In genomic region chr3:96160803-96161516, GRCm38 (mm10) we compare ENCODE assay signal across 8 mouse cellular contexts. TPM values are rescaled to one million over a fixed set of nuclear protein-coding genes. Genes with fewer than 3 reads are reported as not detected.
DNase-seq lines count a peak whose midpoint lies in the region; ATAC-seq and TF ChIP-seq lines count a peak whose summit lies in the region.

No protein-coding gene starts in this region.

- DNase-seq in CH12.LX (ENCODE audit: extremely low read depth) (no peak), R1 (ENCODE audit: low read depth, low spot score) (peak; percentile 88)
- peak; percentile 82 for DNase-seq in embryonic facial prominence, embryonic 11.5 days (ENCODE audit: low spot score)
- peak; percentile 59 for DNase-seq in heart, postnatal 0 days (ENCODE audit: low spot score)
- peak; percentile 90 to 94 for DNase-seq in kidney, postnatal 25 days
- DNase-seq in lung, postnatal 14 days: peak; percentile 61
- DNase-seq in stomach, postnatal 0 days (ENCODE audit: low spot score): peak; percentile 90
- no peak for DNase-seq in thymus, postnatal 25 days

- peaks cover 10 to 28% of the 10 kb centered on the region in 2 experiments for H3K4me1 ChIP-seq in CH12.LX (ENCODE audit: control insufficient read depth in 1 of 2, insufficient read depth in 2 of 2)
- peaks cover 6% of the 10 kb centered on the region; the same call in 1 of the 2 replicates for H3K4me1 ChIP-seq in embryonic facial prominence, embryonic 11.5 days (ENCODE audit: control insufficient read depth, insufficient read depth, low read length)
- H3K4me1 ChIP-seq in heart, postnatal 0 days (ENCODE audit: control insufficient read depth, insufficient read depth): peaks cover 20% of the 10 kb centered on the region; the same call in 1 of the 2 replicates
- peaks cover 5% of the 10 kb centered on the region for H3K4me1 ChIP-seq in stomach, postnatal 0 days (replicated peaks; ENCODE audit: control insufficient read depth, insufficient read depth)

- H3K9me3 ChIP-seq in CH12.LX (replicated peaks; ENCODE audit: low read length): no peaks in the 10 kb centered on the region
- no peaks in the 10 kb centered on the region for H3K9me3 ChIP-seq in embryonic facial prominence, embryonic 11.5 days (replicated peaks; ENCODE audit: control insufficient read depth, low read length)
- no peaks in the 10 kb centered on the region for H3K9me3 ChIP-seq in heart, postnatal 0 days (replicated peaks; ENCODE audit: control insufficient read depth, low read length)
- H3K9me3 ChIP-seq in stomach, postnatal 0 days (ENCODE audit: control insufficient read depth, low read length): no peaks in the 10 kb centered on the region

- no peak for TF ChIP-seq RAD21 in CH12.LX (IDR thresholded peaks at IDR 0.05; ENCODE audit: low read depth, low read length)

- TF ChIP-seq CTCF in CH12.LX (conservative IDR thresholded peaks at IDR 0.05 in 1 of 2, IDR thresholded peaks at IDR 0.05 in 1 of 2; ENCODE audit: low read depth in 2 of 2, low read length in 2 of 2): no peak
- no peak for TF ChIP-seq CTCF in heart, postnatal 0 days (IDR thresholded peaks at IDR 0.05; ENCODE audit: low read depth)
- TF ChIP-seq CTCF in stomach, postnatal 0 days (IDR thresholded peaks at IDR 0.05; ENCODE audit: low read depth): no peak

- in situ Hi-C loops in CH12.LX (cut with MboI; ENCODE audit: low pct_ligation_motif_present, low pct_unique_long_range_greater_than_20kb, low sequenced_read_pairs): no loop called here

- H3K4me2 ChIP-seq in CH12.LX (ENCODE audit: insufficient read depth, low read depth, poor library complexity, severe bottlenecking): peak overlapping the region; percentile 42
- H3K4me2 ChIP-seq in embryonic facial prominence, embryonic 11.5 days (ENCODE audit: low read depth, low read length): peak overlapping the region; percentile 82
- H3K4me2 ChIP-seq in heart, postnatal 0 days (ENCODE audit: low read depth, low read length): peak overlapping the region; percentile 76
- peak overlapping the region; percentile 64 for H3K4me2 ChIP-seq in stomach, postnatal 0 days (replicated peaks; ENCODE audit: low read depth)

- peak overlapping the region in 1 of 3 experiments; percentile 17 for H3K4me3 ChIP-seq in CH12.LX (replicated peaks in 1 of 3; ENCODE audit: low read depth in 2 of 3, low read length in 2 of 3, poor library complexity in 1 of 3)
- H3K4me3 ChIP-seq in embryonic facial prominence, embryonic 11.5 days (ENCODE audit: low read depth, low read length): peak overlapping the region; percentile 52
- H3K4me3 ChIP-seq in heart, postnatal 0 days (ENCODE audit: low read depth, low read length): peak overlapping the region; percentile 56
- H3K4me3 ChIP-seq in stomach, postnatal 0 days (ENCODE audit: low read depth, low read length): peak overlapping the region; percentile 54

- no peak overlapping the region for H3K27ac ChIP-seq in CH12.LX (ENCODE audit: insufficient read depth, low read depth)
- H3K27ac ChIP-seq in embryonic facial prominence, embryonic 11.5 days (replicated peaks; ENCODE audit: low read depth, low read length): peak overlapping the region; percentile 63
- peak overlapping the region; percentile 66 for H3K27ac ChIP-seq in heart, postnatal 0 days (ENCODE audit: low read depth)
- H3K27ac ChIP-seq in stomach, postnatal 0 days (replicated peaks): peak overlapping the region; percentile 96

- no peak for TF ChIP-seq EP300 in CH12.LX (IDR thresholded peaks at IDR 0.05; ENCODE audit: low read length)
- no peak for TF ChIP-seq EP300 in heart, postnatal 0 days (IDR thresholded peaks at IDR 0.05; ENCODE audit: low read depth)
- TF ChIP-seq EP300 in stomach, postnatal 0 days (optimal IDR thresholded peaks at IDR 0.05): no peak

- 2% methylated on average over 12 of the region's 12 CpGs for WGBS in embryonic facial prominence, embryonic 11.5 days
- under 1% methylated on average over 12 of the region's 12 CpGs for WGBS in heart, postnatal 0 days
- WGBS in stomach, postnatal 0 days: under 1% methylated on average over 12 of the region's 12 CpGs

- ATAC-seq in embryonic facial prominence, embryonic 11.5 days (replicated peaks; ENCODE audit: insufficient number of reproducible peaks, low FRiP score, low TSS enrichment, low read depth): peak; percentile 83
- ATAC-seq in heart, postnatal 0 days (ENCODE audit: insufficient read depth, low read depth): peak; percentile 59
- ATAC-seq in stomach, postnatal 0 days (ENCODE audit: low FRiP score, low TSS enrichment): peak; percentile 81

- TF ChIP-seq POLR2A in CH12.LX (IDR thresholded peaks at IDR 0.05; ENCODE audit: low read depth, low read length): 0 out of 2 replicates have a peak, but pooled peaks have one; percentile 38

- dilution Hi-C loops in CH12.LX (cut with MboI; ENCODE audit: extremely low pct_ligation_motif_present, extremely low pct_unique_long_range_greater_than_20kb, low sequenced_read_pairs): no loop called here

- H3K9ac ChIP-seq in CH12.LX (ENCODE audit: insufficient read depth, low read depth): peak overlapping the region; percentile 34
- H3K9ac ChIP-seq in embryonic facial prominence, embryonic 11.5 days (replicated peaks; ENCODE audit: low read length): peak overlapping the region; percentile 59
- peak overlapping the region; percentile 69 for H3K9ac ChIP-seq in heart, postnatal 0 days (replicated peaks; ENCODE audit: low read depth, low read length)
- H3K9ac ChIP-seq in stomach, postnatal 0 days (ENCODE audit: low read length): peak overlapping the region; percentile 66

- H3K36me3 ChIP-seq in CH12.LX (replicated peaks in 1 of 2; ENCODE audit: control insufficient read depth in 1 of 2, insufficient read depth in 1 of 2, low read length in 1 of 2): peaks cover under 1 to 10% of the 10 kb centered on the region in 2 experiments
- H3K36me3 ChIP-seq in embryonic facial prominence, embryonic 11.5 days (replicated peaks; ENCODE audit: control insufficient read depth, insufficient read depth, low read depth, low read length): 0 out of 2 replicates have a peak, but pooled peaks cover under 1% of the 10 kb centered on the region
- peaks cover 8% of the 10 kb centered on the region for H3K36me3 ChIP-seq in heart, postnatal 0 days (replicated peaks; ENCODE audit: control insufficient read depth, insufficient read depth, low read length)
- H3K36me3 ChIP-seq in stomach, postnatal 0 days (ENCODE audit: control insufficient read depth, insufficient read depth, low read length): peaks cover under 1% of the 10 kb centered on the region; the same call in 1 of the 2 replicates

- H3K79me2 ChIP-seq in CH12.LX (replicated peaks; ENCODE audit: control insufficient read depth, extremely low read depth, insufficient read depth, poor library complexity, severe bottlenecking): no peaks in the 10 kb centered on the region

- H3K27me3 ChIP-seq in CH12.LX (replicated peaks): no peaks in the 10 kb centered on the region
- no peaks in the 10 kb centered on the region for H3K27me3 ChIP-seq in embryonic facial prominence, embryonic 11.5 days (ENCODE audit: control insufficient read depth, insufficient read depth, low read length)
- no peaks in the 10 kb centered on the region for H3K27me3 ChIP-seq in heart, postnatal 0 days (ENCODE audit: control insufficient read depth, insufficient read depth, low read length)
- H3K27me3 ChIP-seq in stomach, postnatal 0 days (ENCODE audit: control insufficient read depth, insufficient read depth, low read length): no peaks in the 10 kb centered on the region

RNA-seq across cellular contexts. Expression of gene Mtmr11, which starts 0.8 kb away (rescaled TPM):
- total RNA-seq in CH12.LX (2012; rRNA removed) (0.81 and 1.0 TPM in 2 replicates), CH12.LX (2014; rRNA removed) (0.45 and 0.83 TPM in 2 replicates)
- 0.82 and 2.5 TPM in 2 replicates for polyA plus RNA-seq in CH12.LX (2012; ENCODE audit: insufficient read length, low read depth)
- polyA plus RNA-seq in embryonic facial prominence, embryonic 11.5 days (2014; fragmentation: Nextera tagmentation; extraction: Ambion mirVana): 25.0 and 28.4 TPM in 2 replicates
- total RNA-seq in heart, postnatal 0 days (2014; rRNA removed; ENCODE audit: low replicate concordance): 4.4 and 18.9 TPM in 2 replicates
- polyA plus RNA-seq in heart, postnatal 0 days (2015; fragmentation: Nextera tagmentation; extraction: Ambion mirVana): 6.8 and 6.9 TPM in 2 replicates
- 8.2 and 10.2 TPM in 2 replicates for polyA plus RNA-seq in stomach, postnatal 0 days (2015; fragmentation: Nextera tagmentation; extraction: Ambion mirVana)

RNA-seq across cellular contexts. Expression of gene Sf3b4, which starts 11.2 kb away (rescaled TPM):
- total RNA-seq in CH12.LX (2012; rRNA removed): 47.9 and 60.6 TPM in 2 replicates
- 33.7 and 38.1 TPM in 2 replicates for total RNA-seq in CH12.LX (2014; rRNA removed)
- 114 and 147 TPM in 2 replicates for polyA plus RNA-seq in CH12.LX (2012; ENCODE audit: insufficient read length, low read depth)
- polyA plus RNA-seq in embryonic facial prominence, embryonic 11.5 days (2014; fragmentation: Nextera tagmentation; extraction: Ambion mirVana): 212 and 232 TPM in 2 replicates
- 34.5 and 41.7 TPM in 2 replicates for total RNA-seq in heart, postnatal 0 days (2014; rRNA removed; ENCODE audit: low replicate concordance)
- polyA plus RNA-seq in heart, postnatal 0 days (2015; fragmentation: Nextera tagmentation; extraction: Ambion mirVana): 48.3 and 48.6 TPM in 2 replicates
- polyA plus RNA-seq in stomach, postnatal 0 days (2015; fragmentation: Nextera tagmentation; extraction: Ambion mirVana): 70.1 and 72.8 TPM in 2 replicates

RNA-seq across cellular contexts. Expression of gene Sv2a, which starts 20.0 kb away (rescaled TPM):
- 2.6 and 4.0 TPM in 2 replicates for total RNA-seq in CH12.LX (2012; rRNA removed)
- 0.97 and 1.1 TPM in 2 replicates for total RNA-seq in CH12.LX (2014; rRNA removed)
- polyA plus RNA-seq in CH12.LX (2012; ENCODE audit: insufficient read length, low read depth): 6.5 and 6.7 TPM in 2 replicates
- polyA plus RNA-seq in embryonic facial prominence, embryonic 11.5 days (2014; fragmentation: Nextera tagmentation; extraction: Ambion mirVana): 4.3 and 4.8 TPM in 2 replicates
- total RNA-seq in heart, postnatal 0 days (2014; rRNA removed; ENCODE audit: low replicate concordance): 9.8 and 15.4 TPM in 2 replicates
- 10.8 and 11.2 TPM in 2 replicates for polyA plus RNA-seq in heart, postnatal 0 days (2015; fragmentation: Nextera tagmentation; extraction: Ambion mirVana)
- polyA plus RNA-seq in stomach, postnatal 0 days (2015; fragmentation: Nextera tagmentation; extraction: Ambion mirVana): 2.9 and 4.2 TPM in 2 replicates

RNA-seq across cellular contexts. Expression of gene Otud7b, which starts 56.6 kb away (rescaled TPM):
- 14.4 and 14.9 TPM in 2 replicates for total RNA-seq in CH12.LX (2012; rRNA removed)
- 10.9 and 12.3 TPM in 2 replicates for total RNA-seq in CH12.LX (2014; rRNA removed)
- polyA plus RNA-seq in CH12.LX (2012; ENCODE audit: insufficient read length, low read depth): 17.7 and 18.7 TPM in 2 replicates
- 10.7 and 12.1 TPM in 2 replicates for polyA plus RNA-seq in embryonic facial prominence, embryonic 11.5 days (2014; fragmentation: Nextera tagmentation; extraction: Ambion mirVana)
- total RNA-seq in heart, postnatal 0 days (2014; rRNA removed; ENCODE audit: low replicate concordance): 17.6 and 21.9 TPM in 2 replicates
- polyA plus RNA-seq in heart, postnatal 0 days (2015; fragmentation: Nextera tagmentation; extraction: Ambion mirVana): 16.8 and 21.7 TPM in 2 replicates
- 12.3 and 14.5 TPM in 2 replicates for polyA plus RNA-seq in stomach, postnatal 0 days (2015; fragmentation: Nextera tagmentation; extraction: Ambion mirVana)

RNA-seq across cellular contexts. Expression of gene Bola1, which starts 58.5 kb away (rescaled TPM):
- 48.2 and 57.0 TPM in 2 replicates for total RNA-seq in CH12.LX (2012; rRNA removed)
- 54.0 and 56.5 TPM in 2 replicates for total RNA-seq in CH12.LX (2014; rRNA removed)
- 47.6 and 56.2 TPM in 2 replicates for polyA plus RNA-seq in CH12.LX (2012; ENCODE audit: insufficient read length, low read depth)
- 59.4 and 61.9 TPM in 2 replicates for polyA plus RNA-seq in embryonic facial prominence, embryonic 11.5 days (2014; fragmentation: Nextera tagmentation; extraction: Ambion mirVana)
- 30.0 and 78.1 TPM in 2 replicates for total RNA-seq in heart, postnatal 0 days (2014; rRNA removed; ENCODE audit: low replicate concordance)
- 52.4 and 55.3 TPM in 2 replicates for polyA plus RNA-seq in heart, postnatal 0 days (2015; fragmentation: Nextera tagmentation; extraction: Ambion mirVana)
- 53.6 and 55.1 TPM in 2 replicates for polyA plus RNA-seq in stomach, postnatal 0 days (2015; fragmentation: Nextera tagmentation; extraction: Ambion mirVana)

Comparison
In these comparisons a context has a peak if more than half of its experiments do, and no peak if none do; other contexts are left out.
1. DNase-seq: peak in R1 (single experiment), embryonic facial prominence, embryonic 11.5 days (single experiment), heart, postnatal 0 days (single experiment), kidney, postnatal 25 days (2 of 2), lung, postnatal 14 days (single experiment) and stomach, postnatal 0 days (single experiment); none in CH12.LX (single experiment) and thymus, postnatal 25 days (single experiment).
2. Peak in every context shown above with its lines, with median percentiles within 50 percentile points of each other: H3K4me2 ChIP-seq, H3K9ac ChIP-seq and ATAC-seq.